Mouse (Mus musculus) limb, embryonic 13.5 days (tissue): ENCODE data around the gene Gm4836. TPM values are rescaled to one million over a fixed set of nuclear protein-coding genes. Genes with fewer than 3 reads are reported as not detected.
"Not testable (repeated sequence)": the region's sequence is repeated elsewhere in the genome, so short reads cannot be mapped to it uniquely, and the experiment has no call there.

Experiments
- ATAC-seq: fragments of 200-750 bp; cut with Nextera tagmentation; 2 replicates; pipeline ENCODE4 v1.8.0; 2017; ENCODE audit warnings: low read depth, moderate number of reproducible peaks, moderate TSS enrichment; ENCODE audit not compliant: low FRiP score
- H3K27ac ChIP-seq: fragments of 300-500 bp; sonication (generic); 2 replicates; pipeline ENCODE4 v1.5.1; 2015; ENCODE audit warnings: inconsistent platforms, mild to moderate bottlenecking, moderate library complexity
- H3K27me3 ChIP-seq: fragments of 300-500 bp; sonication (generic); 2 replicates; pipeline ENCODE4 v1.6.1; 2015; ENCODE audit warnings: mild to moderate bottlenecking, inconsistent platforms
- H3K36me3 ChIP-seq: fragments of 300-500 bp; sonication (generic); 2 replicates; pipeline ENCODE4 v1.6.1; 2015; ENCODE audit warnings: inconsistent platforms, mild to moderate bottlenecking, moderate library complexity
- H3K4me1 ChIP-seq: fragments of 300-500 bp; sonication (generic); 2 replicates; pipeline ENCODE4 v1.6.1; 2015; ENCODE audit warnings: inconsistent platforms
- H3K4me2 ChIP-seq: fragments of 300-500 bp; sonication (generic); replicated peaks from 2 replicates; pipeline ENCODE4 v1.6.1; 2015; ENCODE audit warnings: inconsistent platforms, mild to moderate bottlenecking, moderate library complexity
- H3K4me3 ChIP-seq: fragments of 300-500 bp; sonication (generic); 2 replicates; pipeline ENCODE4 v1.5.1; 2015; ENCODE audit warnings: moderate library complexity, mild to moderate bottlenecking, inconsistent platforms
- H3K9ac ChIP-seq: fragments of 300-500 bp; sonication (generic); 2 replicates; pipeline ENCODE4 v1.6.1; 2015; ENCODE audit warnings: mild to moderate bottlenecking, inconsistent platforms
- H3K9me3 ChIP-seq: fragments of 300-500 bp; sonication (generic); 2 replicates; pipeline ENCODE4 v1.6.1; 2016; ENCODE audit warnings: inconsistent platforms
- WGBS: fragments of 180-500 bp; shearing (Covaris S2); methylation state at CpG from one replicate; pipeline ENCODE4 v1.1.7; 2015; 5-methylcytosine and 5-hydroxymethylcytosine counted together
- polyA plus RNA-seq: library from polyadenylated mRNA; unstranded; fragments of >200 nt; fragmentation: Nextera tagmentation; extraction: Ambion mirVana; gene quantifications from 2 replicates; pipeline ENCODE4 v1.2.1, GENCODE M21; 2015

Gene Gm4836
- polyA plus RNA-seq: not detected in 2 replicates

GRCm38 (mm10) chrX:28293532-28293931, at the start of gene Gm4836:
TSS of gene Gm4836 (minus strand) at chrX:28293632.
- not testable (repeated sequence) for H3K4me2 ChIP-seq, H3K9ac ChIP-seq, ATAC-seq, H3K36me3 ChIP-seq, H3K27ac ChIP-seq, H3K4me3 ChIP-seq, H3K4me1 ChIP-seq, H3K27me3 ChIP-seq, H3K9me3 ChIP-seq
- whole genome bisulfite sequencing: no CpG with 5 or more reads among the region's 6 CpGs
